Mouse (Mus musculus) layer of hippocampus, adult 9-10 months (tissue): Measurements from ENCODE around the gene AC124108.1.

Experiments used
- DNase-seq: peaks from one replicate; pipeline ENCODE4 v3.0.0; 2022; ENCODE audit warnings: low spot score

The AC124108.1 gene

GRCm38 (mm10) chr1:132246137-132246536 lies 54.9 kb downstream of the AC124108.1 start:
- DNase-seq: no peak

GRCm38 (mm10) chr1:132246641-132247040 lies 55.4 kb downstream of the AC124108.1 start:
- DNase-seq: no peak

- DNase-seq: no peak
Measured at GRCm38 (mm10) chr1:132254467-132254866, 63.2 kb downstream of the AC124108.1 start.
